Mouse (Mus musculus) left cerebral cortex, postnatal 14 days (tissue): ENCODE results near the gene Wsb1. TPM values are rescaled to one million over a fixed set of nuclear protein-coding genes. Genes with fewer than 3 reads are reported as not detected.

ENCODE experiments used
- DNase-seq, 2 experiments: peaks; one replicate each; pipeline ENCODE4 v3.0.0; 2021 to 2022; ENCODE audit warnings: low spot score in 2 of 2, mixed read lengths in 1 of 2
- intact Hi-C: fragments of 180-260 bp; cut with DNase I; formaldehyde crosslinking; loops from one replicate; pipeline ENCODE4 v1.15.1; 2025
- total RNA-seq, 2 experiments: library from RNA; stranded (reverse); gene quantifications; 2 replicates each; pipeline ENCODE4 v1.2.3; 2021

Wsb1 gene
- total RNA-seq, 2 experiments from 2014 or later = 60.8 to 75.4 TPM

- intact Hi-C loops = loop anchor here (5.0 kb wide), 1 partner anchor 45 kb away; the partner anchor contains the start of gene Ksr1
- DNase-seq = no peak
Observed at GRCm38 (mm10) chr11:79192176-79192575, 62.3 kb downstream of the Wsb1 start.

GRCm38 (mm10) chr11:79191214-79191613, 63.3 kb downstream of the Wsb1 start:
- intact Hi-C loops = loop anchor here (5.0 kb wide), 1 partner anchor 44 kb away; the partner anchor contains the start of gene Ksr1
- peak; percentile 60 to 72 for DNase-seq

- intact Hi-C loops = loop anchor here (5.0 kb wide), 1 partner anchor 43 kb away; the partner anchor contains the start of gene Ksr1
- DNase-seq = no peak
Observed at GRCm38 (mm10) chr11:79190257-79190656, 64.2 kb downstream of the Wsb1 start.

Other genes with a start within 250 kb of the Wsb1 start
- gene Ksr1, start 108.3 kb downstream of the Wsb1 start, total RNA-seq = 10 to 100 TPM; 55.5 to 56.7 TPM
- 1 to 10 TPM in 1 of 2 experiments, under 1 TPM in 1; 0.68 to 1.3 TPM for gene Gm9964, start 42.2 kb upstream of the Wsb1 start, total RNA-seq
- gene Nf1, start 85.0 kb upstream of the Wsb1 start, total RNA-seq = 100 to 1,000 TPM; 112 to 119 TPM
- gene Omg, start 249.4 kb upstream of the Wsb1 start, total RNA-seq = 100 to 1,000 TPM; 105 to 116 TPM